Mouse (Mus musculus) stomach, embryonic 15.5 days (tissue): Measurements from ENCODE around the gene Resf1. TPM values are rescaled to one million over a fixed set of nuclear protein-coding genes. Genes with fewer than 3 reads are reported as not detected.
"Not testable (repeated sequence)": the region's sequence is repeated elsewhere in the genome, so short reads cannot be mapped to it uniquely, and the experiment has no call there.

ENCODE experiments used
- ATAC-seq: fragments of 200-750 bp; cut with Nextera tagmentation; 2 replicates; pipeline ENCODE4 v1.8.0; 2017; ENCODE audit warnings: low read depth, moderate number of reproducible peaks, moderate TSS enrichment; ENCODE audit not compliant: insufficient read depth, low FRiP score
- H3K27ac ChIP-seq: fragments of 300-500 bp; sonication (generic); 2 replicates; pipeline ENCODE4 v1.5.1; 2015; ENCODE audit warnings: mild to moderate bottlenecking, inconsistent platforms
- H3K27me3 ChIP-seq: fragments of 300-500 bp; sonication (generic); replicated peaks from 2 replicates; pipeline ENCODE4 v1.6.1; 2015; ENCODE audit warnings: inconsistent platforms
- H3K36me3 ChIP-seq: fragments of 300-500 bp; sonication (generic); 2 replicates; pipeline ENCODE4 v1.6.1; 2015; ENCODE audit warnings: inconsistent platforms
- H3K4me1 ChIP-seq: fragments of 300-500 bp; sonication (generic); 2 replicates; pipeline ENCODE4 v1.6.1; 2015; ENCODE audit warnings: inconsistent platforms
- H3K4me2 ChIP-seq: fragments of 300-500 bp; sonication (generic); 2 replicates; pipeline ENCODE4 v1.6.1; 2015; ENCODE audit warnings: mild to moderate bottlenecking, inconsistent platforms
- H3K4me3 ChIP-seq: fragments of 300-500 bp; sonication (generic); replicated peaks from 2 replicates; pipeline ENCODE4 v1.5.1; 2015; ENCODE audit warnings: inconsistent platforms
- H3K9ac ChIP-seq: fragments of 300-500 bp; sonication (generic); 2 replicates; pipeline ENCODE4 v1.6.1; 2015; ENCODE audit warnings: inconsistent platforms
- H3K9me3 ChIP-seq: fragments of 300-500 bp; sonication (generic); 2 replicates; pipeline ENCODE4 v1.6.1; 2016; ENCODE audit warnings: inconsistent platforms
- WGBS: fragments of 180-500 bp; shearing (Covaris S2); methylation state at CpG from one replicate; pipeline ENCODE4 v1.1.7; 2015; 5-methylcytosine and 5-hydroxymethylcytosine counted together
- polyA plus RNA-seq: library from polyadenylated mRNA; unstranded; fragments of >200 nt; fragmentation: Nextera tagmentation; extraction: Ambion mirVana; gene quantifications from 2 replicates; pipeline ENCODE4 v1.2.1, GENCODE M21; 2015

Resf1 gene
- polyA plus RNA-seq, 1 experiment from 2014 or later: 40.1 TPM

DNA sequence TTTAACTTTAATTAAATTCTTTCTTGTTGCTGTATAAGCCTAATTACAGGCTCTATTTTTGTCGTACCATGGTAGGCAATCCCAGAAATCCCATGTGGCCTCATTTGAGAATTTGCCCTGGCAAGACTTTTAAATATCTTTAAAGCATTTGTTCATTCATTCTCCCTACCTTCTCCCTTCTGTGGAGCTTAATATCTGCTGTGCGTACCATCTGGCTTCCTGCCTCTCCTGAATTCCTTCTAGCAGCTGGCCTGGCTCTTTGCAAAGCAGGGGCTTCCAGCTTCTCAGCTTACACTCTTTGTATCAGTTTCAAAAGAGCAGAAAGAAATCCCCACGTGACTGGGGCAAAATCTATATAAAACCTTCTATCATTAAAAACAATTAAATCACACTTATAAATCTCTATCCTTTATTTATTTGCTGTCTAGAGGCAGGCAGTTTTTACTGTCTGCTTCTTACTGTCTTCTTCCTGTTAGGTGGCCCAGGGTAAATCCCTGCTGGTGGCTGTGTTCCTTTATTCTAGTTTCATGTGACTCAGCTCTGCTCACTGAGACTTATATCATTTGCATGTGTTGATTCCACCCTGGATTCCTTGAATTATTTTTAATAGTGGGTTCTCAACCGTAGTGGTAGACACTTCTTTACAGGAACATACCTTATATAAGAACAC, 45.7 kb downstream of the Resf1 start:
- Histone ChIP-seq H3K9ac (no peak overlapping the region), H3K4me1 (no peaks in the 10 kb centered on the region), H3K9me3 (no peaks in the 10 kb centered on the region), H3K36me3 (no peaks in the 10 kb centered on the region), H3K27me3 (no peaks in the 10 kb centered on the region), H3K4me3 (no peak overlapping the region), H3K27ac (no peak overlapping the region), H3K4me2 (no peak overlapping the region)
- no peak for ATAC-seq
- WGBS: 64% methylated on average over 4 of the region's 4 CpGs

DNA sequence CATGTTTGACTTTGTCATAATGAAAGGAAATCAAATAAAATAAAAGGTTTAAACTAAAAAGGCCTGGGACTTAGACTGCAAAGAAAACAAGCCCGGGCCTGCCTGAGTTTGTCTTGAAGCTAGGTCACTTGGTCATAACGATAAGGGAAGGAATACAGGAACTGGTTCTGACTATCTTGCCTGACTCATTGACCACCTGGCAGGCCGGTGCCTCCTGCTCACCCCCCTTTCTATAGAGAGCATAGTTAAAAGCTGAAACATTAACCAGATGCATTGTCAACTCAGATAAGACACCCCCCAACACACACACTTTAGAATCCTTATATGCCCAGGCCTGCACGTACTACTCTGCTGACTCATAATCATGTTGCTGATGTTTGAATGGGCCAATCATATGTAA, 46.6 kb downstream of the Resf1 start:
- H3K4me3 ChIP-seq, H3K27ac ChIP-seq, H3K4me2 ChIP-seq, H3K27me3 ChIP-seq, H3K36me3 ChIP-seq, H3K9me3 ChIP-seq, H3K9ac ChIP-seq, H3K4me1 ChIP-seq: not testable (repeated sequence)
- peak; percentile 39; the same call in 1 of the 2 replicates for ATAC-seq
- WGBS: 55% methylated on average over 4 of the region's 4 CpGs

DNA sequence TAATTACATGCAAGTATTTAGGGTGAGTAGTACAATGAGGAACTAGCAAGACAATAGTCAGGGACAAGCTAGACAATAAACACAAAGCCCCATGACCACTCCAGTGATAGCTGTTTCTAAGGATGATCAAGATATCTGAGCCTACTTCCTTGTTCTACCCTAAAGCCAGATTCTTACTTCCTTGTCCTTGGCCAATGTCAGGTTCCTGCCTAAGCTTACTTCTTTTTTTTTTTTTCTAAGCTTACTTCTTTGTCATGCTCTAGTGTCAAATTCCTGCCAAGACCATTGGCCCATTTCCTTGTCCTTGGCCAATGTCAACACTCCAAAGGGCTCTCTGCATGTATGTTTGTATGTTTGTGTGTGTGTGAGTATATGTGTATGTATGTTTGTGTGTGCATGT, 47.9 kb downstream of the Resf1 start:
- Histone ChIP-seq H3K4me1 (no peaks in the 10 kb centered on the region), H3K4me2 (no peak overlapping the region), H3K9ac (no peak overlapping the region), H3K4me3 (no peak overlapping the region), H3K27ac (no peak overlapping the region), H3K27me3 (no peaks in the 10 kb centered on the region), H3K9me3 (no peaks in the 10 kb centered on the region), H3K36me3 (no peaks in the 10 kb centered on the region)
- no peak for ATAC-seq

DNA sequence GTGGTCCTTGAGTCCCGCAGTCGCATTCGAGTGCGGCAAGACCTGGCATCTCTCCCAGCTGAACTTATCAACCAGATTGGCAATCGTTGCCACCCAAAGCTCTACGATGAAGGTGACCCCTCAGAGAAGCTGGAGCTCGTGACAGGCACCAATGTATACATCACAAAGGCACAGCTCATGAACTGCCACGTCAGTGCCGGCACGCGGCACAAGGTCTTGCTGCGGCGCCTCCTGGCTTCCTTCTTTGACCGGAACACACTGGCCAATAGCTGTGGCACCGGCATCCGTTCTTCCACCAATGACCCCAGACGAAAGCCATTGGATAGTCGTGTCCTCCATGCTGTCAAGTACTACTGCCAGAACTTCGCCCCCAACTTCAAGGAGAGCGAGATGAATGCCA, 53.3 kb downstream of the Resf1 start:
- 96% methylated on average over 20 of the region's 20 CpGs for WGBS
- H3K36me3 ChIP-seq, H3K27me3 ChIP-seq, H3K4me2 ChIP-seq, H3K4me1 ChIP-seq, H3K4me3 ChIP-seq, H3K9ac ChIP-seq, H3K9me3 ChIP-seq, ATAC-seq, H3K27ac ChIP-seq: not testable (repeated sequence)

DNA sequence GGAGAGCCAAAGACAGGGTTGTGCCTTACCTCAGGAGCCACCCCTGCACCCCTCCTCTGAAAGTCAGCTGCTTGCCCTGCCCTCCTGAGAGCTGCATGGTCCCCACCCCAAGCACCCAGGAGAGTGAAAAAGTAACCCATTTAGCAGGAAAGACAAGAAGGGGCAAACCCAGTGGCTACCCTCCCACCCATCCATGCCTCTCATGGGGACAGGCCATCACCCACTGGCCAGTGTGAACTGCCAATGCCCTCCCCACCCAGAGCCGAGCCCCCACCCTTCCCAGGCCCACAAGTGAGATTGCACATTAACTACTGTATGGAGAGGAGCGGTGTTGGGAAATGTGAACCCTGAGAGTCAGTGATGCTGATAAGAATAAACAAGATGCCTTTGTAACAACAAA, 56.8 kb downstream of the Resf1 start:
- not testable (repeated sequence) for H3K4me1 ChIP-seq, H3K36me3 ChIP-seq, ATAC-seq, H3K4me3 ChIP-seq, H3K9me3 ChIP-seq, H3K27me3 ChIP-seq, H3K27ac ChIP-seq, H3K4me2 ChIP-seq, H3K9ac ChIP-seq
- WGBS: 82% methylated on average over 2 of the region's 2 CpGs

DNA sequence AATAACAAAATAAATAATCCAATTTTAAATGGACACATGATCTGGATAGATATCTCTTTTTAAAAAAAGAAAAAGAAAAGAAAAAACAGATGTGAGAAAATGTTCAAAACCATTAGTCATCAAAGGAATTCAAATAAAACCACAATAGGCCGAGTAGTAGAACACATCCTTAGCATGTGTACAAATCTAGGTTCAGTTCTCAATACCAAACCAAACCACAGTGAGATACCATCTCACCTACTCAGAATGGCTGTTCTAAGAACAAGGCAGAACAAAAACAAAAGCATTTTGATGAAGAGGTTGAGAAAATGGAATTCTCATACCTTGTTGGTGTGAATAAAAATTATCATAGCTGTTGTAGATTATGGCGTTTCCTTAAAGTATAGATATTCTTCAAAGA, 57.2 kb downstream of the Resf1 start:
- Histone ChIP-seq H3K9ac (no peak overlapping the region), H3K27me3 (no peaks in the 10 kb centered on the region), H3K4me3 (no peak overlapping the region), H3K4me2 (no peak overlapping the region), H3K9me3 (no peaks in the 10 kb centered on the region), H3K36me3 (no peaks in the 10 kb centered on the region), H3K4me1 (no peaks in the 10 kb centered on the region), H3K27ac (no peak overlapping the region)
- 74% methylated on average over 2 of the region's 2 CpGs for WGBS
- no peak for ATAC-seq

DNA sequence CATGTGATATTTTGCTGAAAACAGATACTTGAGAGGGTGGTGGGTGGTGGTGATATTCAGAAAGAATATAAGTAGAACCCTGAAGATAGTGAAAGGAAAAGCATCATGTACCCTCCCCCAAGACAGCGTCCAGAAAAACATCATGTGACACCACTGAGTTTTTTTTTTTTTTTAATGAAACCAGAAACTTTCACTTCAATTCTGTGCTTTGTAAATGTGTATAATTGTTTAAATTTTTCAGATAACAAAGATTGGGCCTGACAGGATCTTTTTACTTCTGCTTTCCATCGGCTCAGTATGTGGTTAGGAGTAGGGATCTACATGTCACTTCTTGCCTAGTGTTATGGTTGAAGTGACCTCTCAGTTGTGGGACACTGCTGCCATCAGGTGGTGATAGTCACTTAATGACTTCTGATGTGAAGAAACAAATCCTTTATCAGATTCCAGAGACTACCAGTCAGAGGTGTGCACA, 65.8 kb downstream of the Resf1 start:
- no peaks in the 10 kb centered on the region for H3K36me3 ChIP-seq
- no peaks in the 10 kb centered on the region for H3K4me1 ChIP-seq
- H3K27me3 ChIP-seq: no peaks in the 10 kb centered on the region
- H3K9ac ChIP-seq: no peak overlapping the region
- H3K9me3 ChIP-seq: no peaks in the 10 kb centered on the region
- peak; percentile 47; the same call in 1 of the 2 replicates for ATAC-seq
- H3K4me3 ChIP-seq: no peak overlapping the region
- H3K27ac ChIP-seq: no peak overlapping the region
- no peak overlapping the region for H3K4me2 ChIP-seq
- WGBS: 38% methylated on average over 2 of the region's 2 CpGs

DNA sequence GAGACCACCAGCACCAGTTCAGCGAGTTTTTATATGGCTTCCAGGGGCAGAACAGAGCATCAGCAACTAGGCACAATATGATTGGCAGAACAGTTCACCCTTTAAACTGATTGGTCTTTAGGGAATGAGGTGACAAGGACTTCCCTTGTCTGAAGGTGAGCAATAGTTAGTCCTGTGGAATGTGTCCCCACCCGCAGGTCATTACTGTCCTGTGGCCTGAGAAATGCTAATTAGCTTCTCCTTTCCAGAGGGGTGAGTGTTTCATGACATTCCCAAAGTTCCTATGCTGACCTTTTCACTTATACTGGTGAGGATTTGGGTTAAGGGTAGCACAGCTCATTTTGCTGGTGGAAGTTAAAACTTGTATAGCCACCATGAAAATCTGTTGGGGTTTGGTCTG, 74.3 kb downstream of the Resf1 start:
- H3K4me3 ChIP-seq: no peak overlapping the region
- H3K9me3 ChIP-seq: no peaks in the 10 kb centered on the region
- no peaks in the 10 kb centered on the region for H3K27me3 ChIP-seq
- 72% methylated on average over 2 of the region's 2 CpGs for WGBS
- H3K4me1 ChIP-seq: no peaks in the 10 kb centered on the region
- H3K36me3 ChIP-seq: no peaks in the 10 kb centered on the region
- no peak overlapping the region for H3K27ac ChIP-seq
- H3K4me2 ChIP-seq: no peak overlapping the region
- H3K9ac ChIP-seq: no peak overlapping the region
- ATAC-seq: no peak

Other genes starting within 250 kb of the Resf1 start
- gene Dennd5b, start 207.7 kb upstream of the Resf1 start, polyA plus RNA-seq: 5.8 TPM in 2 replicates
- not detected in 2 replicates for gene Gm10203, start 179.2 kb upstream of the Resf1 start, polyA plus RNA-seq
- gene Etfbkmt, start 169.6 kb upstream of the Resf1 start, polyA plus RNA-seq: 16.7 and 20.4 TPM in 2 replicates
- 28.2 and 28.8 TPM in 2 replicates for gene Amn1, start 120.7 kb upstream of the Resf1 start, polyA plus RNA-seq
- 11.9 and 12.9 TPM in 2 replicates for gene Bicd1, start 99.5 kb downstream of the Resf1 start, polyA plus RNA-seq